Comparison of ENCODE assay signal across 8 mouse cellular contexts in genomic region chr5:134907135-134907534, GRCm38 (mm10). TPM values are rescaled to one million over a fixed set of nuclear protein-coding genes. Genes with fewer than 3 reads are reported as not detected.
A peak's percentile ranks its signal among the peaks of the same experiment; 100 is the strongest.
DNase-seq lines count a peak whose midpoint lies in the region; ATAC-seq and TF ChIP-seq lines count a peak whose summit lies in the region.

No protein-coding gene starts in this region.

- no peaks in the 10 kb centered on the region for H3K36me3 ChIP-seq in heart, embryonic 12.5 days
- no peaks in the 10 kb centered on the region for H3K36me3 ChIP-seq in kidney, postnatal 0 days (ENCODE audit: insufficient read depth, low read length)
- H3K36me3 ChIP-seq in liver, adult 2 months (ENCODE audit: control insufficient read depth, insufficient read depth, low read length), result no peaks in the 10 kb centered on the region
- no peaks in the 10 kb centered on the region for H3K36me3 ChIP-seq in neural tube, embryonic 13.5 days

- H3K4me2 ChIP-seq in heart, embryonic 12.5 days, result no peak overlapping the region
- H3K4me2 ChIP-seq in kidney, postnatal 0 days (ENCODE audit: low read length), result no peak overlapping the region
- no peak overlapping the region for H3K4me2 ChIP-seq in neural tube, embryonic 13.5 days

- H3K4me3 ChIP-seq in heart, embryonic 12.5 days, result no peak overlapping the region
- H3K4me3 ChIP-seq in kidney, postnatal 0 days (replicated peaks; ENCODE audit: low read depth, low read length), result no peak overlapping the region
- no peak overlapping the region for H3K4me3 ChIP-seq in liver, adult 2 months (ENCODE audit: insufficient read depth, low read depth, low read length)
- H3K4me3 ChIP-seq in neural tube, embryonic 13.5 days, result no peak overlapping the region

- H3K27ac ChIP-seq in heart, embryonic 12.5 days (ENCODE audit: poor library complexity, severe bottlenecking), result no peak overlapping the region
- H3K27ac ChIP-seq in kidney, postnatal 0 days, result no peak overlapping the region
- H3K27ac ChIP-seq in liver, adult 2 months (replicated peaks; ENCODE audit: insufficient read depth, low read depth, low read length), result no peak overlapping the region
- H3K27ac ChIP-seq in neural tube, embryonic 13.5 days (replicated peaks), result no peak overlapping the region

- 0 out of 2 replicates have a peak, but pooled peaks cover 2% of the 10 kb centered on the region for H3K4me1 ChIP-seq in heart, embryonic 12.5 days (replicated peaks)
- no peaks in the 10 kb centered on the region for H3K4me1 ChIP-seq in kidney, postnatal 0 days (replicated peaks; ENCODE audit: insufficient read depth, low read length)
- no peaks in the 10 kb centered on the region for H3K4me1 ChIP-seq in liver, adult 2 months (ENCODE audit: control insufficient read depth, insufficient read depth, low read length)
- no peaks in the 10 kb centered on the region for H3K4me1 ChIP-seq in neural tube, embryonic 13.5 days (replicated peaks)

- DNase-seq in CD8-positive naive resting alpha-beta T cell, adult 2 months (ENCODE audit: low read depth in 2 of 2, low spot score in 2 of 2), result peak; percentile 77 to 88
- DNase-seq in brain, embryonic 18.5 days (ENCODE audit: low read depth, low spot score), result peak; percentile 50
- peak; percentile 25 for DNase-seq in fat pad, adult 2 months (ENCODE audit: extremely low read depth, low read depth, low spot score)
- peak; percentile 95 for DNase-seq in kidney, postnatal 0 days (ENCODE audit: low spot score)
- peak; percentile 81 for DNase-seq in liver, adult 2 months (ENCODE audit: extremely low read depth, low read depth, low spot score)
- peak; percentile 77 for DNase-seq in telencephalon, adult 2 months (ENCODE audit: low read depth, low spot score)

- ATAC-seq in heart, embryonic 12.5 days (ENCODE audit: insufficient number of reproducible peaks, low FRiP score), result peak; percentile 52
- peak; percentile 60; the same call in 1 of the 2 replicates for ATAC-seq in kidney, postnatal 0 days (replicated peaks; ENCODE audit: low FRiP score, low read depth)
- ATAC-seq in neural tube, embryonic 13.5 days (ENCODE audit: low read depth), result 0 out of 2 replicates have a peak, but pooled peaks have one; percentile 59

- TF ChIP-seq CTCF in kidney, postnatal 0 days (IDR thresholded peaks at IDR 0.05; ENCODE audit: low read depth), result peak; percentile 100
- TF ChIP-seq CTCF in liver, adult 2 months (IDR thresholded peaks at IDR 0.05; ENCODE audit: low read depth, low read length), result peak; percentile 99

- under 1% methylated on average over 13 of the region's 13 CpGs for WGBS in heart, embryonic 12.5 days
- under 1% methylated on average over 13 of the region's 13 CpGs for WGBS in kidney, postnatal 0 days
- WGBS in liver, adult 2 months, result under 1% methylated on average over 13 of the region's 13 CpGs
- WGBS in neural tube, embryonic 13.5 days, result under 1% methylated on average over 13 of the region's 13 CpGs

- no peaks in the 10 kb centered on the region for H3K27me3 ChIP-seq in heart, embryonic 12.5 days (replicated peaks)
- H3K27me3 ChIP-seq in kidney, postnatal 0 days (ENCODE audit: insufficient read depth, low read length), result no peaks in the 10 kb centered on the region
- no peaks in the 10 kb centered on the region for H3K27me3 ChIP-seq in liver, adult 2 months (ENCODE audit: control insufficient read depth, insufficient read depth, low read length)
- H3K27me3 ChIP-seq in neural tube, embryonic 13.5 days, result no peaks in the 10 kb centered on the region

- H3K79me2 ChIP-seq in liver, adult 2 months (ENCODE audit: control insufficient read depth, insufficient read depth, low read length), result no peaks in the 10 kb centered on the region

- no peak for TF ChIP-seq POLR2A in liver, adult 2 months (IDR thresholded peaks at IDR 0.05; ENCODE audit: extremely low read depth, insufficient read depth, low read length)

- no peaks in the 10 kb centered on the region for H3K9me3 ChIP-seq in heart, embryonic 12.5 days (replicated peaks)
- no peaks in the 10 kb centered on the region for H3K9me3 ChIP-seq in kidney, postnatal 0 days (replicated peaks; ENCODE audit: low read length)
- no peaks in the 10 kb centered on the region for H3K9me3 ChIP-seq in neural tube, embryonic 13.5 days

- no peak overlapping the region for H3K9ac ChIP-seq in heart, embryonic 12.5 days
- H3K9ac ChIP-seq in kidney, postnatal 0 days (ENCODE audit: low read depth, low read length), result no peak overlapping the region
- H3K9ac ChIP-seq in liver, adult 2 months (ENCODE audit: low read depth, low read length), result no peak overlapping the region
- H3K9ac ChIP-seq in neural tube, embryonic 13.5 days, result no peak overlapping the region

RNA-seq across cellular contexts. Expression of gene Tmem270, which starts 0.6 kb away (rescaled TPM):
- not detected in 2 replicates for polyA plus RNA-seq in heart, embryonic 12.5 days (2016; fragmentation: Nextera tagmentation; extraction: Ambion mirVana)
- not detected in 2 replicates for polyA plus RNA-seq in kidney, postnatal 0 days (2015; fragmentation: Nextera tagmentation; extraction: Ambion mirVana)
- not detected in 2 replicates for total RNA-seq in liver, adult 2 months (2014; rRNA removed)
- polyA plus RNA-seq in liver, adult 2 months (2012; rRNA removed), result not detected in 2 replicates
- polyA plus RNA-seq in neural tube, embryonic 13.5 days (2015; fragmentation: Nextera tagmentation; extraction: Ambion mirVana), result not detected in 2 replicates

RNA-seq across cellular contexts. Expression of gene Cldn13, which starts 8.2 kb away (rescaled TPM):
- polyA plus RNA-seq in heart, embryonic 12.5 days (2016; fragmentation: Nextera tagmentation; extraction: Ambion mirVana), result 5.4 and 10.0 TPM in 2 replicates
- 0.14 TPM in 1 of 2 replicates, not detected in the other for polyA plus RNA-seq in kidney, postnatal 0 days (2015; fragmentation: Nextera tagmentation; extraction: Ambion mirVana)
- total RNA-seq in liver, adult 2 months (2014; rRNA removed), result not detected in 2 replicates
- polyA plus RNA-seq in liver, adult 2 months (2012; rRNA removed), result not detected in 2 replicates
- 0.29 and 0.49 TPM in 2 replicates for polyA plus RNA-seq in neural tube, embryonic 13.5 days (2015; fragmentation: Nextera tagmentation; extraction: Ambion mirVana)

RNA-seq across cellular contexts. Expression of gene Mettl27, which starts 25.0 kb away (rescaled TPM):
- polyA plus RNA-seq in heart, embryonic 12.5 days (2016; fragmentation: Nextera tagmentation; extraction: Ambion mirVana), result 8.6 and 11.1 TPM in 2 replicates
- polyA plus RNA-seq in kidney, postnatal 0 days (2015; fragmentation: Nextera tagmentation; extraction: Ambion mirVana), result 41.5 and 43.4 TPM in 2 replicates
- 13.5 and 19.1 TPM in 2 replicates for total RNA-seq in liver, adult 2 months (2014; rRNA removed)
- 17.9 and 30.0 TPM in 2 replicates for polyA plus RNA-seq in liver, adult 2 months (2012; rRNA removed)
- polyA plus RNA-seq in neural tube, embryonic 13.5 days (2015; fragmentation: Nextera tagmentation; extraction: Ambion mirVana), result 8.8 and 9.0 TPM in 2 replicates

RNA-seq across cellular contexts. Expression of gene Cldn4, which starts 39.6 kb away (rescaled TPM):
- polyA plus RNA-seq in heart, embryonic 12.5 days (2016; fragmentation: Nextera tagmentation; extraction: Ambion mirVana), result 1.0 and 1.1 TPM in 2 replicates
- 55.7 and 59.1 TPM in 2 replicates for polyA plus RNA-seq in kidney, postnatal 0 days (2015; fragmentation: Nextera tagmentation; extraction: Ambion mirVana)
- total RNA-seq in liver, adult 2 months (2014; rRNA removed), result 0.09 and 0.13 TPM in 2 replicates
- 0.09 and 0.36 TPM in 2 replicates for polyA plus RNA-seq in liver, adult 2 months (2012; rRNA removed)
- 0.38 and 0.85 TPM in 2 replicates for polyA plus RNA-seq in neural tube, embryonic 13.5 days (2015; fragmentation: Nextera tagmentation; extraction: Ambion mirVana)

Comparison
In these comparisons a context has a peak if more than half of its experiments do, and no peak if none do; other contexts are left out.
1. DNase-seq: peak in every context shown above with its lines; median percentile 95 in kidney, postnatal 0 days; 82 in CD8-positive naive resting alpha-beta T cell, adult 2 months; 81 in liver, adult 2 months; 77 in telencephalon, adult 2 months; 50 in brain, embryonic 18.5 days; 25 in fat pad, adult 2 months.